Mouse (Mus musculus) kidney, adult 2 months (tissue): Measurements from ENCODE around the gene Tlr5. TPM values are rescaled to one million over a fixed set of nuclear protein-coding genes. Genes with fewer than 3 reads are reported as not detected.

ENCODE experiments used
- DNase-seq: peaks from one replicate; pipeline ENCODE4 v3.0.0; 2021
- H3K27ac ChIP-seq: fragments of 200-500 bp; 2 replicates; pipeline ENCODE4 v1.5.1; 2012; ENCODE audit warnings: low read depth, low read length, control low read depth, inconsistent platforms; ENCODE audit not compliant: insufficient read depth
- H3K27me3 ChIP-seq: fragments of 200-500 bp; replicated peaks from 2 replicates; pipeline ENCODE4 v1.6.1; 2012; ENCODE audit warnings: mild to moderate bottlenecking, moderate library complexity, low read length, inconsistent platforms; ENCODE audit not compliant: control insufficient read depth, insufficient read depth
- H3K36me3 ChIP-seq: fragments of 200-500 bp; 2 replicates; pipeline ENCODE4 v1.6.1; 2012; ENCODE audit warnings: mild to moderate bottlenecking, moderate library complexity, low read length, inconsistent platforms; ENCODE audit not compliant: control insufficient read depth, insufficient read depth
- H3K4me1 ChIP-seq: fragments of 200-500 bp; 2 replicates; pipeline ENCODE4 v1.6.1; 2011; ENCODE audit warnings: low read length; ENCODE audit not compliant: control insufficient read depth, insufficient read depth
- H3K4me3 ChIP-seq: fragments of 200-500 bp; 2 replicates; pipeline ENCODE4 v1.5.1; 2011; ENCODE audit warnings: mild to moderate bottlenecking, low read depth, low read length, control low read depth; ENCODE audit not compliant: insufficient read depth
- CTCF ChIP-seq: fragments of 200-500 bp; conservative IDR thresholded peaks from 2 replicates; pipeline ENCODE4 v1.5.1; 2011; ENCODE audit warnings: low read depth, mild to moderate bottlenecking, control low read depth, low read length, moderate library complexity, mixed read lengths; ENCODE audit not compliant: insufficient read depth, insufficient read length
- POLR2A ChIP-seq: fragments of 200-500 bp; IDR thresholded peaks from one replicate; pipeline ENCODE4 v1.6.1; 2011; ENCODE audit warnings: low read depth, low read length, control low read depth
- WGBS: fragments of 180-500 bp; shearing (Covaris S2); methylation state at CpG from one replicate; pipeline ENCODE4 v1.1.7; 2018; 5-methylcytosine and 5-hydroxymethylcytosine counted together
- polyA plus RNA-seq: library from polyadenylated mRNA; depleted of rRNA; stranded (reverse); fragments of >200 nt; gene quantifications from 2 replicates; pipeline ENCODE4 v1.2.3, GENCODE M21; 2012

Tlr5 gene
- polyA plus RNA-seq, 1 experiment = 0.66 TPM

GRCm38 (mm10) chr1:182953165-182953564 is 1.4 kb upstream of the Tlr5 start:
- H3K27me3 ChIP-seq = no peaks in the 10 kb centered on the region
- no peak overlapping the region for H3K4me3 ChIP-seq
- H3K36me3 ChIP-seq = no peaks in the 10 kb centered on the region
- H3K27ac ChIP-seq = no peak overlapping the region
- no peaks in the 10 kb centered on the region for H3K4me1 ChIP-seq
- no peak for TF ChIP-seq CTCF
- no peak for TF ChIP-seq POLR2A
- DNase-seq = no peak
- WGBS = 79% methylated on average over 3 of the region's 3 CpGs

GRCm38 (mm10) chr1:182953667-182954066 is 921 bp upstream of the Tlr5 start:
- no peak for DNase-seq

GRCm38 (mm10) chr1:182955047-182955620 is 546 bp downstream of the Tlr5 start:
- DNase-seq = peak; percentile 24
- no peaks in the 10 kb centered on the region for H3K36me3 ChIP-seq
- 20% methylated on average over 15 of the region's 15 CpGs for WGBS
- H3K27ac ChIP-seq = no peak overlapping the region
- H3K4me3 ChIP-seq = peak overlapping the region; percentile 41
- H3K4me1 ChIP-seq = no peaks in the 10 kb centered on the region
- no peak for TF ChIP-seq POLR2A
- no peak for TF ChIP-seq CTCF
- H3K27me3 ChIP-seq = no peaks in the 10 kb centered on the region

More at GRCm38 (mm10) chr1:182953667-182954066, 921 bp upstream of the Tlr5 start:
- no peak overlapping the region for H3K4me3 ChIP-seq
- no peak overlapping the region for H3K27ac ChIP-seq
- no peak for TF ChIP-seq POLR2A
- no peak for TF ChIP-seq CTCF
- no peaks in the 10 kb centered on the region for H3K36me3 ChIP-seq
- H3K27me3 ChIP-seq = no peaks in the 10 kb centered on the region
- no peaks in the 10 kb centered on the region for H3K4me1 ChIP-seq
- WGBS = 73% methylated on average over 4 of the region's 4 CpGs

GRCm38 (mm10) chr1:182956186-182956960 is 1.8 kb downstream of the Tlr5 start:
- H3K4me3 ChIP-seq = no peak overlapping the region
- no peak for DNase-seq
- H3K4me1 ChIP-seq = no peaks in the 10 kb centered on the region
- H3K27ac ChIP-seq = no peak overlapping the region
- no peaks in the 10 kb centered on the region for H3K27me3 ChIP-seq
- WGBS = 82% methylated on average over 12 of the region's 12 CpGs
- TF ChIP-seq POLR2A (no peak), CTCF (no peak)
- H3K36me3 ChIP-seq = no peaks in the 10 kb centered on the region

- WGBS = 75% methylated on average over 16 of the region's 16 CpGs
- H3K36me3 ChIP-seq = no peaks in the 10 kb centered on the region
- H3K4me3 ChIP-seq = no peak overlapping the region
- TF ChIP-seq CTCF (no peak), POLR2A (no peak)
- no peaks in the 10 kb centered on the region for H3K27me3 ChIP-seq
- H3K4me1 ChIP-seq = no peaks in the 10 kb centered on the region
- peak; percentile 34 for DNase-seq
- no peak overlapping the region for H3K27ac ChIP-seq
Measured at GRCm38 (mm10) chr1:182957001-182957757, 2.6 kb downstream of the Tlr5 start.

- H3K4me3 ChIP-seq = no peak overlapping the region
- no peak for DNase-seq
- 71% methylated on average over 13 of the region's 13 CpGs for WGBS
- H3K4me1 ChIP-seq = no peaks in the 10 kb centered on the region
- H3K36me3 ChIP-seq = no peaks in the 10 kb centered on the region
- H3K27ac ChIP-seq = no peak overlapping the region
- no peaks in the 10 kb centered on the region for H3K27me3 ChIP-seq
- no peak for TF ChIP-seq CTCF
Measured at GRCm38 (mm10) chr1:182957826-182958544, 3.4 kb downstream of the Tlr5 start.
